Mouse (Mus musculus): Measurements from ENCODE around the gene Tmem91.
"Not testable (repeated sequence)": the region's sequence is repeated elsewhere in the genome, so short reads cannot be mapped to it uniquely, and the experiment has no call there.

The Tmem91 gene

DNA sequence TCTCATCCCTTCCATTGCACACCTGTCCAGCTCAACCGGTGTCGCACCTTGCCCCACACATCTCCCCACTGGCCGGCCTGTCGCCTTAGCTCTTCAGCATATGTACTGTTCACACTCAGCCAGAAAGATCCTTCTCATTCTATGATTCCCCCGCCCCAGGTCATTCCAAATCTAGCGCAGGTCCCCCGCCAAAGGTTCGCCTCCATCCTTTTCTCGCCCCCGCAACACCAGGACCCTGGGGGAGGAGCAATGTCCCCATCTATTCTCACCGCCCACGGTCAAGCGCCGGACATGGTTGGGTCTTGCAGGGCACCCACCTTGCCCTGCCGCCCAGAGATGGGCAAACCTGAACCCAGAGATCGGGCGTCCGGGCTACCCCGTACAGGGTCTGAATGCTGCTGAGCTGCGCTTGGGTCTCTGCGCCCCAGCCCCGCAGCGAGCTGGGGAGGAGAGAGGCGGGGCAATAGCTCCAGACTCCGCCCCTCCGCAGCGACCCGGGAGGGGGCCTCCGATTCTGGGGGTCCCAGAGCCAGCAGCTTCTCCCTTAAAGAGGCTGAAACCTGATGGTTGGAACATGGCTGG is at the start of gene Tmem91:
Tmem91 (minus strand) TSS at position 448 of the 582 bp plus-strand sequence.
- peak; percentile 11 for DNase-seq

GRCm38 (mm10) chr7:25721776-25722175 is 46.8 kb upstream of the Tmem91 start:
- DNase-seq, result not testable (repeated sequence)

DNA sequence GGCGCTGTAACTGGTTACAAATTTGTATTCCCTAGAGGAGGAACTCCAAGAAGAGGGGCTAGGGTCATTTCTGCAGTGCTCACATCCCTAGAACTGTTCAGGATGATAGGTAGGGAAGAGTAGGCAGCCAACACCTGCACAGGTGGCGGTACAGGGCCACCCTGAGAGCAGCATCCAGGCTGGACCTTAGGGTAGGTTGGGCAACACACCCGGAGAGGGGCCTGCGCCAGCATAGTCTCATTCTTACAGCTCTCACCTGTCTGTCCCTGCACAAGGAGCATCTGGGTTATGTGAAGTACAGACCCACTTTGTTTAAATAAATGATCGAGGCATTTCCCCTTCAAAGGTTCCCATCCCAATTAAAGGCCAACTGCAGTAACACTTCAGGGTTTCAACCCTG is 45.8 kb upstream of the Tmem91 start:
- no peak for DNase-seq

GRCm38 (mm10) chr7:25719761-25720610 is 45.0 kb upstream of the Tmem91 start:
- peak; percentile 83 for DNase-seq

DNA sequence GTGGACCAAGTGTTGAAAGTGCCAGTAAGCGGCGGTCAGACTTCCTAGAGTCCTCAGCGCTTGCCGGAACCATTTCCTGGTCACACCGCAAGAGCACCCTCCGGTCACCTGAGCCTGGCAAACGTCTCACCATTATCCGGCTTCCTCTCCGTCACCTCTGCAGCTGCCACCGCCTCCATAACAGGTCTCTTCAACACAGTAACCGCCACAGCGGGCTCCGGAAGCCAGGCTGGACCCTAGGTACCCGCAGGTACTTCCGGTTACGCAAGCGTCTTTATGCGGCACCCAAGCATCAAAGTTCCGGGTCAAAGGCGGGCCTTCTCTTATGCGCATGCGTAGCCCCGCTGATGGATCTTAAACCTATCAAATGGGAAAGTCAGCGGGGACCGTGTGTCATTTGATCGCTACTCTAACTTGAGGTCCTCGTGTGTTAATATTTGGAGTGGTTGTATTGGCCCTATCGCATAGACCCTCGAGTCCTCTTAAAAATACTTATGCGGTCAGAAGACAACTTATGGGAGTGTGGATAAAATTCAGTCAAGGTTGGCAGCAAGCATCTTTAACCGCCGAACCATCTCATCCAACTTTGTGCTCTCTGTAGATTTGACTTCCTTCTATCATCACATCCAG is 43.9 kb upstream of the Tmem91 start, which contains the start of gene Ccdc97:
Ccdc97 (minus strand) TSS at position 301 of the 630 bp plus-strand sequence.
- DNase-seq, result peak; percentile 97

DNA sequence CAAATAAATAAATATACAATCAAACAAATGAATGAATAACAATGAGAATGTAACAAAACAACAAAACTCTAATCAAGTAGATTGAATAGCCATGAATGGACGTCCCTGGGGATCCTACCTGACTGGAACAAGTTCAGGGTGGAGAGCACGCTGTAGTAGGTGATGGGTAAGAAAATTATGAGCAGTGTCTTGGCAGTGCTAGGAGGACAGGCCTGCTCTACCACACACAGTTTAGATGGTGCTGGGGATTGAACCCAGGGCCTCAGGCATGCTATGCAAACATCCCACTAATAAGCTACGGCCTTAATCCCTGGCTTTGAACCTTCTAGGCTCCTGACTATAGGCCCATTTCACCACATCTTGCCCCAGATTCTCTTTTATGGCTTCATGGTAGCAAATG is 42.5 kb upstream of the Tmem91 start:
- DNase-seq, result no peak

DNA sequence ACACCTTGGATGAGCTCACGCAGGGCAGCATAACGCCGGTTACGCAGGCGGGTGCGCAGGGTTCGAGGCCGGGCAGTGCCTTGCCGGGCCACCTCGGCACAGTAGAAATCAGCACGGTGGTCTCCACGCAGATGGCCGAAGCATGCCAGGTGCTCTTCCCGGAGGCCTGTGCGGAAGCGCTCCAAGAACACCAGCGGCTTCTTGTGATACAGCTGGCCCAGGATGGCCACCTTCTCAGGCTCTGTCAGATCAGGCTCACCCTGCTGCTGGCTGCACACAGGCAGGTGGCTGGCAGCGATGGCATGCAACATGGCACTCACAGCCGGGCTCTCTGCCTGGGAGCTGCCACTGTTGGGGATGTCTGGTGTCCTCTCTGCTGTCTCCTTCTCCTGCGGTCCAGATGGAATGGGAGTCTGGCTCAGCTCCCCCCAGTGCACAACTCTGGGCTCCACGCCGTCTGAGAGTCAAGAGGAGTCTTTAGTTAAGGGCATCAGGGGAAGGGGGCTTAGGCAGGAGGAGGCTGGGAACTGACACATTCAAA is 40.8 kb upstream of the Tmem91 start:
- no peak for DNase-seq

DNA sequence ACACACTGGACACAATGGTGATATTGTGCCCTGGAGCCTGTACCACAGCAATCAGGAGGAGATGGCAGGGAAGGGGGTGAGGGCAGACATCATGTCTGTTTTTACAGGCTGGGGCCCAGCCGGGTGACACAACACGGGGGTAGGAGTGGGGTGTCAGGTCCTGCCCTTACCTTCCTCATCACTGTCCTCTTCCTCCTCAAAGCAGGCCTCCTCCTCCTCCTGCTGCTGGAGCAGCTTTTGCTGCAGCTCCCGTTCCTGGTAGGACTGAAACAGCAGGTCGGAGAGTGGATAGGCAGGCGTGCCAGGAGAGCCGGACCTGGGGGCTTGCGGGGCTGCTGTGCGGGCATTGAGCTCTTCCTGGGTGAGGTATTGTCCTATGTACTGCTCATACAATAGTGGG is 39.6 kb upstream of the Tmem91 start:
- DNase-seq, result no peak

- DNase-seq, result no peak
Observed at GRCm38 (mm10) chr7:25712801-25713200, 37.8 kb upstream of the Tmem91 start.

DNA sequence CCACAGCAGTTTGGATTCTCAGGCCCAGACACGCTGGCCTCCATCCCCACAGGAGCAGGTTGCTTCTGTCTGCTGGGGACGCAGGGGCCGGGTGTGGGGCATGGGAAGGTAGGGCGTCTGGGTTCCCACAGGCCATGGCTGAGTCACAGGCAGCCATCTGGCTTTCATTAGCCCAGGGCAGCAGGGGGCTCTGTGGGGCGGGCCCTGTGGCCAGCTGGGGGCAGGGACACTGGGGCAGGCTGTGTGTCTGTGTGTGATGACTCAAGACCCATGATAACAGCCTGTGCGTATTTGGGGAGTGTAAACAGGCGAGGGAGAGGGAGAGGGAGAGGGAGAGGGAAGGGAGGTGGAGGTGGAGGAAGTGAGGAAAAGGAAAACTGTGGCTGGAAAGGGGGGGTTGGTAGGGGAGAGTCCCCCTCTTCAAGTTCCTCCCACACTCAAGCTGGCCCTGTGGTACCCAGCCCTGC is 36.8 kb upstream of the Tmem91 start:
- DNase-seq, result peak; percentile 66

DNA sequence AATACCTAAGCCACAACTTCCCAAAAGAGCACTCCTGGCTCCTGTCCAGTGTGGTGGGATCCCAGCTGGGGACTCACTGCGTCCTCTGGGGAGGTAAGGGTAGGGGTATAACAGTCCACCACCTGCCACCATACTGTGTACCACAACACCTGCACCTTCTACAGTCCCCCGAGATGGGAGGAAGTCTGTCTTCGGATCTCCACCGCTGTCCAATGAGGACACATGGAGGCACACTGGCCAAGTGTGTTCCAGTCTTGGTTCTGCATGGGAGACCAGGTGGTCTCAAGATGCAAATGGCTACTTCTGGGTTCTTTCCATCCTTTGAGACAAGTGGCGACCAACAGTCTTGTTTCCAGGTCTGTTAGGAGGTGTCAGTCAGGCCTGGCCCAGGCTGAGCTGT is 36.2 kb upstream of the Tmem91 start:
- no peak for DNase-seq

- no peak for DNase-seq
Observed at GRCm38 (mm10) chr7:25710519-25711130, 35.7 kb upstream of the Tmem91 start.

- DNase-seq, result peak; percentile 37
Observed at GRCm38 (mm10) chr7:25709961-25710360, 35.0 kb upstream of the Tmem91 start.

- no peak for DNase-seq
Observed at GRCm38 (mm10) chr7:25707581-25708292, 32.8 kb upstream of the Tmem91 start.

- no peak for DNase-seq
Observed at GRCm38 (mm10) chr7:25706578-25707170, 31.7 kb upstream of the Tmem91 start.

DNA sequence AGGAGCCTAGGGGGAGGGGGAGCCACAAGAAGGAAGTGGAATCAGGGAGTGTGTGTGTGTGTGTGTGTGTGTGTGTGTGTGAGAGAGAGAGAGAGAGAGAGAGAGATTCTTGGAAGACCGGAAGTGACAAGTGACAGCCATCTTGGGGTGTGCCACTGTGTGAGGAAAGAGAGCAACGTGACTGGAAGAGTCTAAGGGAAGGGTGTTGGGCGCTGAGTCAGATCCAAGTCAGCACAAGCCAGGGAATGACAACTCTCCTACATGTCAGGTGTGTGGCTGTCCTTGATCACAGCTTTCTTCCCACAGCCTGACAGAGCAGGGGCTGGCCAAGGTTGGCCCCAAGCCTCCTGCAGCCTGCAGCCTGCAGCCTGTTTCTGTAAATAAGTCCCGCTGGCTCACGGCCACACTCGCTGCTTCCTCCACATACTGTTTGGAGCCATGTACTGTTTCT is 30.9 kb upstream of the Tmem91 start:
- DNase-seq, result no peak

GRCm38 (mm10) chr7:25704716-25705364 is 29.9 kb upstream of the Tmem91 start:
- peak; percentile 33 for DNase-seq

GRCm38 (mm10) chr7:25703793-25704494 is 29.0 kb upstream of the Tmem91 start:
- peak; percentile 44 for DNase-seq

- DNase-seq, result no peak
Observed at GRCm38 (mm10) chr7:25702350-25702749, 27.4 kb upstream of the Tmem91 start.

GRCm38 (mm10) chr7:25700732-25701131 is 25.8 kb upstream of the Tmem91 start:
- no peak for DNase-seq

DNA sequence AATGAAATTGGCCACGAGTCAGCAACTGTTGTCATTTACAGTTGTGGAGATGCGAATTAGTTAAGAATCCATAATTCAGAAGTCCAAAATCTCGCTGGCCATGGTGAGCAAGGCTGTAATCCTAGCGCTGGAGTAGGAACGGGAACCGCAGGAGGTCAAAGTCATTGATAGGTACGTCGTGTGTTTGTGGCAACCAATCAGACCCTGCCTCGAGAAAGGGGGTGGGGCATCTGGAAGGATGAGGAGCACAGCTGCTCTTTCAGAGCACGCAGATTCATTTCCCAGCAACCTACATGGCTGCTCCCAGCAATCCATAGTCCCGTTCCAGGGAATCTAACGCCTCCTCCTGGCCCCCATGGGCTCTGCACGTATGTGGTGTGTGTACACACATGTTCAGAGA is 24.9 kb upstream of the Tmem91 start:
- no peak for DNase-seq
